Mouse (Mus musculus) hindbrain, postnatal 0 days (tissue): ENCODE results near the gene Tenm4. TPM values are rescaled to one million over a fixed set of nuclear protein-coding genes. Genes with fewer than 3 reads are reported as not detected.
A peak's percentile ranks its signal among the peaks of the same experiment; 100 is the strongest.

Experiments used
- ATAC-seq: fragments of 200-750 bp; cut with Nextera tagmentation; 2 replicates; pipeline ENCODE4 v1.8.0; 2017; ENCODE audit warnings: mild to moderate bottlenecking, moderate TSS enrichment, moderate library complexity
- DNase-seq: peaks from one replicate; pipeline ENCODE4 v3.0.0-alpha.2; 2015; ENCODE audit warnings: low spot score
- H3K27ac ChIP-seq: fragments of 300-500 bp; sonication (generic); 2 replicates; pipeline ENCODE4 v1.5.1; 2014; ENCODE audit warnings: mild to moderate bottlenecking
- H3K27me3 ChIP-seq: fragments of 300-500 bp; sonication (generic); 2 replicates; pipeline ENCODE4 v1.6.1; 2014; ENCODE audit warnings: low read length, mixed read lengths; ENCODE audit not compliant: insufficient read depth
- H3K36me3 ChIP-seq: fragments of 300-500 bp; sonication (generic); 2 replicates; pipeline ENCODE4 v1.6.1; 2014; ENCODE audit warnings: low read length, mixed read lengths; ENCODE audit not compliant: insufficient read depth
- H3K4me1 ChIP-seq: fragments of 300-500 bp; sonication (generic); 2 replicates; pipeline ENCODE4 v1.6.1; 2014; ENCODE audit warnings: antibody characterized with exemption, low read length, mixed read lengths; ENCODE audit not compliant: insufficient read depth
- H3K4me2 ChIP-seq: fragments of 300-500 bp; sonication (generic); 2 replicates; pipeline ENCODE4 v1.6.1; 2014; ENCODE audit warnings: low read depth, mild to moderate bottlenecking, low read length, moderate library complexity, mixed read lengths
- H3K4me3 ChIP-seq: fragments of 300-500 bp; sonication (generic); 2 replicates; pipeline ENCODE4 v1.5.1; 2014; ENCODE audit warnings: low read length
- H3K9ac ChIP-seq: fragments of 300-500 bp; sonication (generic); replicated peaks from 2 replicates; pipeline ENCODE4 v1.6.1; 2014; ENCODE audit warnings: mild to moderate bottlenecking, low read length, moderate library complexity, mixed read lengths
- H3K9me3 ChIP-seq: fragments of 300-500 bp; sonication (generic); 2 replicates; pipeline ENCODE4 v1.6.1; 2016; ENCODE audit warnings: low read length, mixed read lengths
- CTCF ChIP-seq: IDR thresholded peaks from 2 replicates; pipeline ENCODE4 v1.5.1; 2016; ENCODE audit warnings: antibody characterized with exemption, control low read depth, low read depth
- WGBS: fragments of 180-500 bp; shearing (Covaris S2); extraction: QIAGEN DNeasy Blood & Tissue Kit; methylation state at CpG from one replicate; pipeline ENCODE4 v1.1.7; 2014; 5-methylcytosine and 5-hydroxymethylcytosine counted together
- polyA plus RNA-seq: library from polyadenylated mRNA; unstranded; fragments of >200 nt; fragmentation: Nextera tagmentation; extraction: Ambion mirVana; gene quantifications from 2 replicates; pipeline ENCODE4 v1.2.1, GENCODE M21; 2015
- total RNA-seq: library from RNA; depleted of rRNA; stranded (reverse); fragments of >200 nt; gene quantifications from 2 replicates; pipeline ENCODE4 v1.2.3, GENCODE M21; 2014

Gene Tenm4
- total and polyA plus RNA-seq, 2 experiments from 2014 or later: 24.1 to 49.7 TPM

DNA sequence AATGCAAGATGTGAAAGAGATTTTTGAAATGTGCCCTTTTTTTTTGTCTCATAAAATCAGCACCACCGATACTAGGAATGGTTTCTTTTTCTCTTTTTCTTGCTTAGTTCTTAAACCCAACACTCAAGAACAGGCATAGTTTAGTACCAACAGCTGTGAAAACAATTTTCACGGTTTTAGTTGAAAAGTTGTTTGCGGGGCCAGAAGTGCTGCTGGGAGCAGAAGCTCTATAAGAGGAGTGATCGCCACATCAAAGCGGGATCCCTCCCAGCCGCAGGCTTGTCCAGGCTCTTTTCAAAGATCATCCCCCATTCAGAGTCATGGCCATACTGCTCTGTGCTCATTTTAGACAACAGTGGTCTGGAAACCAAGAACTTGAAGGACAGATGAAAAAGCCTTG lies 137.1 kb downstream of the Tenm4 start:
- Histone ChIP-seq H3K36me3 (no peaks in the 10 kb centered on the region), H3K4me2 (no peak overlapping the region), H3K27ac (no peak overlapping the region), H3K27me3 (no peaks in the 10 kb centered on the region), H3K4me3 (no peak overlapping the region), H3K4me1 (no peaks in the 10 kb centered on the region), H3K9me3 (no peaks in the 10 kb centered on the region), H3K9ac (no peak overlapping the region)
- DNase-seq (peak; percentile 20), ATAC-seq (peak; percentile 62)
- 53% methylated on average over 6 of the region's 6 CpGs for WGBS
- no peak for TF ChIP-seq CTCF

DNA sequence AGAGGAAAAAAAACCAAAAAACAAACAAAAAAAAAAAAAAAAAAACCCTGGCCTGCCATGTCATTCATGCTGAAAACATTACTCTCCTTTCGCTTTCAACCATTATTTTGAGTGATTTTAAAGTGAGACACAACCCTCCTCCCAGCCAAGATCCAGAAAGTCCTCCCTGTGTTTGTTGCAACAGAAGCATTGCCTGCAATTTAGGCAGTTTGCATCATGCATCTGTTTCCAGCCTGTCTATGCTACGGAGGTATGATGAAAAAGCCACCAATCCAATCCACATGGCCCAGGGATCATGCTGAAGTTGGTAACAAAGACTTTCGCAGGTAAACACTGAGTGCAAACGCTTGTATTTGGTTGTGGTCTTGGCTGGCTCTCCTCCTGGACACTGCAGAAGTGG lies 158.3 kb downstream of the Tenm4 start:
- Histone ChIP-seq H3K27me3 (no peaks in the 10 kb centered on the region), H3K27ac (no peak overlapping the region), H3K9me3 (0 out of 2 replicates have a peak, but pooled peaks cover 3% of the 10 kb centered on the region), H3K9ac (no peak overlapping the region), H3K4me3 (no peak overlapping the region), H3K4me1 (no peaks in the 10 kb centered on the region), H3K4me2 (no peak overlapping the region), H3K36me3 (no peaks in the 10 kb centered on the region)
- WGBS: 90% methylated on average over 4 of the region's 4 CpGs
- no peak for TF ChIP-seq CTCF
- ATAC-seq: no peak
- no peak for DNase-seq

DNA sequence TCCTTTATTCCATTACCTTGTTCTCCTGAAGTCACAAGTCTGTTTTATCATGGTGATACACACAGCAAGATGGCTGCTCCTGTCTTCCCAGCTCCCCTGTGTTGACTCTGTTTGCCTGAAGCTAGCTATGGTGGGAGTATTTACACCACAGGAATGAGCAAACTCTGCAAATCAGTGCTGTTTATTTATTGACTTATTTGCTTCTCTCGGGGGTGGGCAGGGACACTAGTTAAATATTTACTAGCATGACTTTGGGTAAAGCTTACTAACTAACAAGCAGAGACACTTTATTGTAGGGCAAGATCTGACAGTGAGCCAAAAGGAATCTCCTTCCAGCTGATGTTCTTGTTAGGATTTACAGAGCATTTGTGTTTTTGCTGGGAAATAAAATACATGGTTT lies 160.1 kb downstream of the Tenm4 start:
- WGBS: 55% methylated on average over 1 of the region's 1 CpGs
- ATAC-seq (no peak), DNase-seq (no peak)
- no peak overlapping the region for H3K4me3 ChIP-seq
- H3K27me3 ChIP-seq: no peaks in the 10 kb centered on the region
- no peaks in the 10 kb centered on the region for H3K9me3 ChIP-seq
- no peaks in the 10 kb centered on the region for H3K36me3 ChIP-seq
- no peak overlapping the region for H3K9ac ChIP-seq
- H3K27ac ChIP-seq: no peak overlapping the region
- H3K4me2 ChIP-seq: no peak overlapping the region
- H3K4me1 ChIP-seq: no peaks in the 10 kb centered on the region
- no peak for TF ChIP-seq CTCF

DNA sequence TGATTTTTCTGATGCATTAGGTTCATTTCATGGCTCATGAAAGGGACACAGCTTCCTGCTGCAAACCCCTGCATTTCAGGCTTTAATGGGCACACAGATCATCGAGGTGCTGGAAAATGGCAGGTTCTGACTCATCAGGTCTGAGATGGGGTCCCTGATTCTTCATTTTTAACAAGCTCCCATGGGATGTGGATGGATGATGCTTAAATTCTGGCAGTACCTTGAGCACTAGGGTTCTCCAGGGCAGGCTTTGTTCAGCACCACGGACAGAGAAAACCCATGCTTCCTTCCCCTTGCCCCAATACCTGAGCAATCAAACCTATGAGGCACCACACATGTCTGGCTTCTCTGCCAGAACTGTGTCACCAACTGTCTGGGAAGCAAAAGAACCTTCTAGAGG lies 163.3 kb downstream of the Tenm4 start:
- Histone ChIP-seq H3K27ac (no peak overlapping the region), H3K4me3 (no peak overlapping the region), H3K4me2 (no peak overlapping the region), H3K36me3 (no peaks in the 10 kb centered on the region), H3K9ac (no peak overlapping the region), H3K4me1 (no peaks in the 10 kb centered on the region), H3K27me3 (no peaks in the 10 kb centered on the region), H3K9me3 (no peaks in the 10 kb centered on the region)
- no peak for TF ChIP-seq CTCF
- 47% methylated on average over 2 of the region's 2 CpGs for WGBS
- no peak for DNase-seq
- ATAC-seq: no peak

DNA sequence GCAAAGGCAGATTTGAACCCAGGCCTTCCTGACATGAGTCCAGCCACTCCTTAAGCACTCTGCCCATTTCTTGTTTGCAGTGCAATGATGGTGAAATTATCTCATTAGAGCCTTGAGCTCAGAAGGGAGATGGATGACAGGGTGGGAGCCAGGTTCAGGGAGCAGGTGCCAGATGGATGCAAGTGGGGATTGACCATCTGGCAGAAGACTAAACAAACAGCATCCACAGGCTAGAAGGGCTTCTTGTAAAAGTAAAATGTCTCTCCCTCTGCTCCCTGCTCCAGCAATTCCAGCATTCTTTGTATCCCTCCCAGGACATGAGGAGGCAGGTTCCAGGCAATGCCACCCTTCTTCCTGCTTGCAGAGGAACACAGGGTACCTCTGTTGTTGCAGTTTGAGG lies 165.3 kb downstream of the Tenm4 start:
- no peaks in the 10 kb centered on the region for H3K27me3 ChIP-seq
- no peaks in the 10 kb centered on the region for H3K9me3 ChIP-seq
- no peak for ATAC-seq
- no peak overlapping the region for H3K4me3 ChIP-seq
- no peaks in the 10 kb centered on the region for H3K36me3 ChIP-seq
- no peak overlapping the region for H3K4me2 ChIP-seq
- H3K4me1 ChIP-seq: no peaks in the 10 kb centered on the region
- no peak for TF ChIP-seq CTCF
- H3K9ac ChIP-seq: no peak overlapping the region
- no peak overlapping the region for H3K27ac ChIP-seq
- no peak for DNase-seq

DNA sequence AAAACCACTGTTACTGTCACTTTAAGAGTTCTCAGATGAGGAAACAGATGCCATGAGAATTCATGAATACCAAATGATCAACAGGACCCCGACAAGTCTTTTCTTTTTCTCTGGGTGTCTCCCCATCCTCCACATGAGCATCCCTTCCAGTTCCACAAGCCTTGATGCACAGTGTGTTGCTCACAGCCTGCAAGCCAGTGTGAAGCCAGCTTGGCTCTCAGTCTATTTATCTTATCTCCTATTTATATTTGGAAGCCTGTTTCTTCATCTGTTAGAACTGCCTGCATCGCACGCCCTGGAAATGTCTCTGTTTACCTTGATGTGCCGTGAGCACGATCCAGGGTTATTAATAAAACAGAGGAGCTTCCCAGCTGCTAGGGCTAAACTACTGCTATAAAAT lies 169.8 kb downstream of the Tenm4 start:
- Histone ChIP-seq H3K36me3 (no peaks in the 10 kb centered on the region), H3K27me3 (no peaks in the 10 kb centered on the region), H3K4me2 (no peak overlapping the region), H3K9ac (no peak overlapping the region), H3K27ac (no peak overlapping the region), H3K4me1 (no peaks in the 10 kb centered on the region), H3K9me3 (no peaks in the 10 kb centered on the region), H3K4me3 (no peak overlapping the region)
- WGBS: 61% methylated on average over 5 of the region's 5 CpGs
- DNase-seq (no peak), ATAC-seq (no peak)
- no peak for TF ChIP-seq CTCF

DNA sequence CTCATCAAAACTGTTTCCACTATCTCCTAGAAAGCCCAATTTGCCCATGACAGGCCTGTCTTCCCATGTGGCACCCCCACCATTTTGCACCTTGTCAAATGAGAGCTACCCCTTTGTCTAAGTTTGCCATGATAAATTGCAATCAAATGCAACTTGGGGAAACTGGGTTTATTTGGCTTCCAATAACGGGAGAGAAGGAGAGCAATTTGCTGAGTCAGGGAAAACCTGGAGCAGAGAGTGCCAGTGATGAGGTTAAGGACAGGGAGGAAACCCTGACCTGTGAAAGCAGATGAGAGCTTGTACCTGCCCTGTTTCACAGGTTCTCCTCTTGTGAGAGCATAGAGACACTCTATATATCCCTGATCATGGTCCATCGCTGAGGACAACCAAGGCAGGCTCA lies 170.4 kb downstream of the Tenm4 start:
- no peaks in the 10 kb centered on the region for H3K4me1 ChIP-seq
- no peak for DNase-seq
- H3K9me3 ChIP-seq: no peaks in the 10 kb centered on the region
- TF ChIP-seq CTCF: no peak
- H3K4me3 ChIP-seq: no peak overlapping the region
- ATAC-seq: no peak
- no peaks in the 10 kb centered on the region for H3K36me3 ChIP-seq
- H3K4me2 ChIP-seq: no peak overlapping the region
- H3K9ac ChIP-seq: no peak overlapping the region
- no peaks in the 10 kb centered on the region for H3K27me3 ChIP-seq
- H3K27ac ChIP-seq: no peak overlapping the region
- WGBS: 64% methylated on average over 2 of the region's 2 CpGs
